Mouse (Mus musculus): ENCODE results near the gene Poc1a.

Gene Poc1a

DNA sequence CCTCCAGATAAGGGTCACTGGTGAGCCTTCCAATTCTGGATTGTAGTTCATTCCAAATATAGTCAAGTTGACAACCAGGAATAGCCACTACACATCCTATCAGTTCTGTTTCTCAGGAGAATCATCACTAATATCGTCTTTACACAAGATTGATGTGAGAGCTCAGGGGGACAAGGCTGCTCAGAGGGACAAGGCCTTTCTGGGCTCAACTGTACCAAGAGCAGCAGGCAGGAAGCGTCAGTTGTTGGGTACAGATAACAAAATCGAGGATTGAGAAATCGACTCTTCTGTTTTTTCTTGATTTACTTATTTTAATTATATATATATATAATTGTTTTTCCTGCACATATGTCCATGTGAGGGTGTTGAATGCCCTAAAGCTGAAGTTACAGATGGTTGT, 22.4 kb upstream of the Poc1a start:
- TF ChIP-seq NANOG (IDR thresholded peaks at IDR 0.05; ENCODE audit: borderline replicate concordance, low read length) = no peak
- no peak for TF ChIP-seq CTCF (conservative IDR thresholded peaks at IDR 0.05; ENCODE audit: low read length)
- TF ChIP-seq POU5F1 (IDR thresholded peaks at IDR 0.05; ENCODE audit: borderline replicate concordance, low read length) = no peak

DNA sequence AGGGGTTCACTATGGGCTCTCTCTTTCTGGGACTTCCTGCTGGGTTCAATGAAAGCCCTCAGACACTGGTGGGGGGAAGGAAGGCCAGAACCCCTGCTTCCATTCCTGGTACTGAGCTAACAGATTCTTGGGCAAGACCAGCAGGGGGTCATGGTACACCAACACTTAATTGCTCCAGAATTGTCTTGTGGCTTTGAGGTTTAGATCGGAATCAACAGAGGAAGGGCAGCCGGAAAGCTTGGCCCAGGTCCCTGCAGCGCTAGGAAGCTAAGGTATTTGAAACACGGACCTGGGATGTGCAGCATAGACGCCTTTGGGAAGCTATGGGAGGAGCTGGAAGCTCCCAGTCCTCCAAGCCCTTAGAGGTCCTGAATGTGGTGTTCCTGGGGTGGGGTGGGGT, 21.9 kb upstream of the Poc1a start:
- Histone ChIP-seq H3K9me3 (ENCODE audit: low read length) (no peaks in the 10 kb centered on the region), H3K4me3 (replicated peaks; ENCODE audit: low read length) (no peak overlapping the region), H3K27me3 (ENCODE audit: insufficient read depth, low read length) (0 out of 2 replicates have a peak, but pooled peaks cover 5% of the 10 kb centered on the region), H3K4me1 (replicated peaks; ENCODE audit: low read depth, low read length) (peaks cover 3% of the 10 kb centered on the region; the same call in 1 of the 2 replicates), H3K36me3 (ENCODE audit: insufficient read depth, low read length) (no peaks in the 10 kb centered on the region)
- TF ChIP-seq NANOG (IDR thresholded peaks at IDR 0.05; ENCODE audit: borderline replicate concordance, low read length) = no peak
- no peak for TF ChIP-seq POU5F1 (IDR thresholded peaks at IDR 0.05; ENCODE audit: borderline replicate concordance, low read length)
- no peak for TF ChIP-seq CTCF (conservative IDR thresholded peaks at IDR 0.05; ENCODE audit: low read length)

More for the DNA sequence above, 22.4 kb upstream of the Poc1a start:
- H3K4me3 ChIP-seq (replicated peaks; ENCODE audit: low read length) = no peak overlapping the region
- no peaks in the 10 kb centered on the region for H3K9me3 ChIP-seq (ENCODE audit: low read length)
- H3K4me1 ChIP-seq (replicated peaks; ENCODE audit: low read depth, low read length) = peaks cover 3% of the 10 kb centered on the region; the same call in 1 of the 2 replicates
- 0 out of 2 replicates have a peak, but pooled peaks cover 5% of the 10 kb centered on the region for H3K27me3 ChIP-seq (ENCODE audit: insufficient read depth, low read length)
- H3K36me3 ChIP-seq (ENCODE audit: insufficient read depth, low read length) = no peaks in the 10 kb centered on the region

DNA sequence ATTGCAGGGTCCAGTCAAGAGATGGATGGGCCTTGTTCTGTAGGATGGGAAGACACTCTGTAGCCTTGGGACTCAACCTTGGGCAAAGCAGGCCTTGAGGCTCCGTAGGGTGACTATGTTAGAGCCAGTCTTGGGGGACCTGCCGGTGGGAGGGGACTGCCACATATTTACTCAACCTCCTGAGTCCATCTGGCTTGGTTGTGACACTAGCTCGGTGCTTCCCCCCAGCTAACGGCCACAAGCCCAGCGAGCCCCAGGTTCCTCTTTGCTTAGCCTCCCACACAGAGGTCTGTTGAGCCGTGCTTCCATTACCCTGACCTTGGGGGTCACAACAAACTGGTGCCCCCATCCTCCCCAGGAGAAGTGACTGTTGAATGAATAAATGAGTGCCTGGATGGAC, 19.8 kb upstream of the Poc1a start:
- Histone ChIP-seq H3K36me3 (ENCODE audit: insufficient read depth, low read length) (no peaks in the 10 kb centered on the region), H3K27me3 (ENCODE audit: insufficient read depth, low read length) (0 out of 2 replicates have a peak, but pooled peaks cover 5% of the 10 kb centered on the region)

DNA sequence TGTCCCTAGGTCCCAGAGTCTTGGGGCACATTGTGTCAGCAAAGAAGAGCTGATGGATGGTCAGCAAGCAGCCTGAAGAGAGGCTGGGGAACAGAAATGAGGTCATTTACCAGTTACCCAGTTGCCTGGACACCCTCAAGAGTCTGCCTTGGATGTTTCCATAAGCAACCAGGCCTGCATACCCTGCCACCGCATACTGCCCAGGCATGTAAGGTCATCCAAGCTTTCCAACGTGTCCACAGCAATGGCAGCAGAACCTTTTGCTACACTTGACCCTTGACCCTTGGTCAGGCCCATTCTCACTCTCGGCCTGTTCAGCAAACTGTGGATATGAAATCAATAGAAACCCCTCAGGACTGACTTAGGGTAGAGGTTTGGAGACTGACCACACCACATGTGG, 19.4 kb upstream of the Poc1a start:
- Histone ChIP-seq H3K36me3 (ENCODE audit: insufficient read depth, low read length) (no peaks in the 10 kb centered on the region), H3K4me1 (replicated peaks; ENCODE audit: low read depth, low read length) (peaks cover 3% of the 10 kb centered on the region; the same call in 1 of the 2 replicates), H3K9me3 (ENCODE audit: low read length) (no peaks in the 10 kb centered on the region), H3K27me3 (ENCODE audit: insufficient read depth, low read length) (0 out of 2 replicates have a peak, but pooled peaks cover under 1% of the 10 kb centered on the region), H3K4me3 (replicated peaks; ENCODE audit: low read length) (no peak overlapping the region)
- TF ChIP-seq CTCF (conservative IDR thresholded peaks at IDR 0.05; ENCODE audit: low read length) (no peak), NANOG (IDR thresholded peaks at IDR 0.05; ENCODE audit: borderline replicate concordance, low read length) (no peak), POU5F1 (IDR thresholded peaks at IDR 0.05; ENCODE audit: borderline replicate concordance, low read length) (no peak)

More for the DNA sequence above, 19.8 kb upstream of the Poc1a start:
- TF ChIP-seq CTCF (conservative IDR thresholded peaks at IDR 0.05; ENCODE audit: low read length) (no peak), POU5F1 (IDR thresholded peaks at IDR 0.05; ENCODE audit: borderline replicate concordance, low read length) (no peak), NANOG (IDR thresholded peaks at IDR 0.05; ENCODE audit: borderline replicate concordance, low read length) (no peak)
- H3K4me3 ChIP-seq (replicated peaks; ENCODE audit: low read length) = no peak overlapping the region
- H3K9me3 ChIP-seq (ENCODE audit: low read length) = no peaks in the 10 kb centered on the region
- H3K4me1 ChIP-seq (replicated peaks; ENCODE audit: low read depth, low read length) = peaks cover 3% of the 10 kb centered on the region; the same call in 1 of the 2 replicates

DNA sequence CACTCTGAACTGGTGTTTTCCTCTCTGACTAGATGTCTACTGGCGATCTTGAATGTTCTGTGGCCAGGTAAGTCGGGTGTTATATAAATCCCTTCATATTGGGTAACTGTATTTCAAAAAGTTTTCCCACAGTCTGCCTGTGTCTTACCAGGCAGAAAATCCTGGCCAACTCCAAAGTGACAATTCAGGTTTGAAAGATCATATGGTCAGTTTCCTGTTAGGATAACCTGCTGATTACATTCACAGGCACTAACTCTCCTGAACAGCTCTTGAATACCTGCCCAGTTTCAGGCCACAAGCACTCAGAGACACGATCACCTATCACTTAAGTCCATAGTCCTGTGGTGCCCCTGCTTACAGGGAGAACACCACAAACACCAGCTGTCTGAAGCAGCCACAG, 18.8 kb upstream of the Poc1a start:
- no peaks in the 10 kb centered on the region for H3K36me3 ChIP-seq (ENCODE audit: insufficient read depth, low read length)
- H3K4me3 ChIP-seq (replicated peaks; ENCODE audit: low read length) = no peak overlapping the region
- H3K4me1 ChIP-seq (replicated peaks; ENCODE audit: low read depth, low read length) = peaks cover 3% of the 10 kb centered on the region; the same call in 1 of the 2 replicates
- no peaks in the 10 kb centered on the region for H3K9me3 ChIP-seq (ENCODE audit: low read length)
- TF ChIP-seq NANOG (IDR thresholded peaks at IDR 0.05; ENCODE audit: borderline replicate concordance, low read length) (no peak), POU5F1 (IDR thresholded peaks at IDR 0.05; ENCODE audit: borderline replicate concordance, low read length) (no peak), CTCF (conservative IDR thresholded peaks at IDR 0.05; ENCODE audit: low read length) (no peak)
- no peaks in the 10 kb centered on the region for H3K27me3 ChIP-seq (ENCODE audit: insufficient read depth, low read length)

DNA sequence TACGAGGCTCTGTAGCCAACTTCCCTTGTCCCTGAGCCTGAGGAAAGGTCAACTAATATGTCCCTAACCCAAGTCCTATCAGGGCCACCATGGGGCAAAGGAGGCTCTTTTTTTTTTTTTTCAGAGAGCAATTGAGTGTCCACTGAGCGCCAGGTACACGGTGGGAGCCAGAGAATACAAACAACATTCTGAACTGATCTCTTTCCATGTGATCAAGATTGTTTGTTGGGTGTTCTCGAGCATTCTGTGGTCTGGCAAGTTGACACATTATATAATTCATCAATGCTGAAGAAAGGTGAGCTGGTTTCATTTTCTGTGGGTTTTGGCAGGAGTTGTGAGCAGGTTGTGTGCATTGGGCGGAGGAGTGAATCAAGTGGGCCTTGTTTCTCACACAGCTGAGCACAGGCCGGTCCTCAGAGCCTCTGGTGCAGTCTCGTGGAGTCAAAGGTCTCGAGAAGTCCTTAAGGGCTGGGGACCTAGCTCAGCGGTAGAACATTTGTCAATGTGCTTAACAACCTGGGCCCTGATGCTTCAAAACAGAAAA, 17.4 kb upstream of the Poc1a start:
- TF ChIP-seq CTCF (conservative IDR thresholded peaks at IDR 0.05; ENCODE audit: low read length) = no peak
- no peak for TF ChIP-seq POU5F1 (IDR thresholded peaks at IDR 0.05; ENCODE audit: borderline replicate concordance, low read length)
- TF ChIP-seq NANOG (IDR thresholded peaks at IDR 0.05; ENCODE audit: borderline replicate concordance, low read length) = no peak
- H3K4me3 ChIP-seq (replicated peaks; ENCODE audit: low read length) = no peak overlapping the region
- no peaks in the 10 kb centered on the region for H3K9me3 ChIP-seq (ENCODE audit: low read length)
- H3K4me1 ChIP-seq (replicated peaks; ENCODE audit: low read depth, low read length) = peaks cover 9% of the 10 kb centered on the region
- H3K27me3 ChIP-seq (ENCODE audit: insufficient read depth, low read length) = no peaks in the 10 kb centered on the region
- H3K36me3 ChIP-seq (ENCODE audit: insufficient read depth, low read length) = no peaks in the 10 kb centered on the region

DNA sequence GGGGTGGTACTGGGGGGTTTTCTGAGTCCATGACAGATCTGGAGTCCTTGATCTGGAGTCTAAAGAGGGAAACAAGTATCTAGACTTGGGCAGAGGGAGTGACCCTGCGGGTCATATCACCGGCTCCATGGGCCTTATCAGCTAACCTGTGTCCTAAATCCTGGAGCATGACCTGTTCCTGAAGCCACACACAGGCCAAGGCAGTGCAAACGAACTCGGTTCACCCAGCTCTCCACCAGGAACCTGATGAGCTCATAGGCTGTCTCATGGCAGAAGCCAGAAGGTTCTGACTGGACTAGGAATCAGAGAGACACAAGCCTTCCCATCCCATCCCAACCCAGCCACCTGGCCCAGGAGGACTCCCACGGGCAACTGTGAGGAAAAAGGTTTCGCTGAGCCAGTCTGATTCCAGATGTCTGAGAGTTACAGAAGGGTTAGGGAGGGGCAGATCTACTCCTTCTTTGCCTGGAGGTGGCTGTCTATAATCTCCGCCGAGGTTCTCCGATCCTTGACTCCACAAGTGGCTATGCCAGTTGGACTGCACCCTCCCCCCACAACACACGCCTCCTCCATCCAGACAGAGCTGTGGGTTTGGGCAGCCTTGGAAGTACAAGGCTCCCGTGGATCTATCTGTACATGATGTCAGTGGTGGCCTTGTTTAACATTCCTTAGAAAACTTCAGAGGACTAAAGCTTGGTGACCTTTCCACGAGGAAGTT, 15.3 kb upstream of the Poc1a start:
- no peak for TF ChIP-seq POU5F1 (IDR thresholded peaks at IDR 0.05; ENCODE audit: borderline replicate concordance, low read length)
- TF ChIP-seq CTCF (conservative IDR thresholded peaks at IDR 0.05; ENCODE audit: low read length) = no peak
- TF ChIP-seq NANOG (IDR thresholded peaks at IDR 0.05; ENCODE audit: borderline replicate concordance, low read length) = no peak
- no peak overlapping the region for H3K4me3 ChIP-seq (replicated peaks; ENCODE audit: low read length)
- H3K36me3 ChIP-seq (ENCODE audit: insufficient read depth, low read length) = no peaks in the 10 kb centered on the region
- peaks cover 25% of the 10 kb centered on the region for H3K4me1 ChIP-seq (replicated peaks; ENCODE audit: low read depth, low read length)
- no peaks in the 10 kb centered on the region for H3K27me3 ChIP-seq (ENCODE audit: insufficient read depth, low read length)
- no peaks in the 10 kb centered on the region for H3K9me3 ChIP-seq (ENCODE audit: low read length)

DNA sequence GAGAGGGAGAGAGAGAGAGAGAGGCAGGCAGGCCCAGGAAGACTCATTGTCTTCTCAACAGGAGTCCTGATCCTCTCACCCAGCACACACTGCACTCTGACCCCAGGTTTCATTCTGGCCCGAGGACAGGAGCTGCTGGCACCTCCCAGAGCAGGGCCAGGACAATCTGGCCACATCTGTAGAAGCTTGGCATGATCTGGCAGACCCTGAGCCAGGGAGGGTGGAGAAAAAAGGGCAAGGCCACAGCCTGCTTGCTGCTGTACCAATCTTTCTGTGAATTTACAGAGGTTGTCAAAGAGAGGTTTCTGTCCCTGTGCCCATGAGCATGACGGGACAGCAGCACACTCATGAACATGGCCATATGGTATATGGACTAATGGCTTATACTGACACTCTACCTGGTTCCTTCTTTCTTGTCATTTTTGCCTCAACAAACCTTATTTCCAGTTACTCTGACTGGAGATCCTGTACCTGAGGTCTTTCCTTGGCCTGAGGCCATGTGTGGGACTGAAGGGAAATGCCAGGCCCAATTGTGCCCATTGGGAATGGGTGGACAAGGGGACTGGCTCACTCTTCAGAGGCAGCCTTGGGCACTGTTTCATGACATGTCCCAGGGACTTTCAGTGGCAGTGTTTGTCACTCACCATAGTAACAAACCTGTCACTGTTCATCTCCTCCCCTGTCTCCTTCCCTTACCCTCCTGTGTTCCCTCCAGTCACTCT, 13.8 kb upstream of the Poc1a start:
- Histone ChIP-seq H3K4me1 (replicated peaks; ENCODE audit: low read depth, low read length) (peaks cover 25% of the 10 kb centered on the region), H3K36me3 (ENCODE audit: insufficient read depth, low read length) (no peaks in the 10 kb centered on the region)
- no peak for TF ChIP-seq NANOG (IDR thresholded peaks at IDR 0.05; ENCODE audit: borderline replicate concordance, low read length)
- TF ChIP-seq CTCF (conservative IDR thresholded peaks at IDR 0.05; ENCODE audit: low read length) = no peak
- no peak for TF ChIP-seq POU5F1 (IDR thresholded peaks at IDR 0.05; ENCODE audit: borderline replicate concordance, low read length)

More for the DNA sequence above, 13.8 kb upstream of the Poc1a start:
- no peak overlapping the region for H3K4me3 ChIP-seq (replicated peaks; ENCODE audit: low read length)
- H3K27me3 ChIP-seq (ENCODE audit: insufficient read depth, low read length) = no peaks in the 10 kb centered on the region
- H3K9me3 ChIP-seq (ENCODE audit: low read length) = no peaks in the 10 kb centered on the region

Measured in E14TG2a.4 (cell line).